Mouse (Mus musculus): ENCODE data around the gene Cadm1. TPM values are rescaled to one million over a fixed set of nuclear protein-coding genes. Genes with fewer than 3 reads are reported as not detected.

Cadm1 gene
- polyA plus RNA-seq, 1 experiment from 2014 or later = 96.0 TPM

- no peak overlapping the region for H3K4me3 ChIP-seq (ENCODE audit: low read length)
- ATAC-seq (ENCODE audit: low read depth) = peak; percentile 45; the same call in 1 of the 2 replicates
- WGBS = 46% methylated on average over 4 of the region's 4 CpGs
Observed at GRCm38 (mm10) chr9:47652936-47653335, 123.0 kb downstream of the Cadm1 start.

DNA sequence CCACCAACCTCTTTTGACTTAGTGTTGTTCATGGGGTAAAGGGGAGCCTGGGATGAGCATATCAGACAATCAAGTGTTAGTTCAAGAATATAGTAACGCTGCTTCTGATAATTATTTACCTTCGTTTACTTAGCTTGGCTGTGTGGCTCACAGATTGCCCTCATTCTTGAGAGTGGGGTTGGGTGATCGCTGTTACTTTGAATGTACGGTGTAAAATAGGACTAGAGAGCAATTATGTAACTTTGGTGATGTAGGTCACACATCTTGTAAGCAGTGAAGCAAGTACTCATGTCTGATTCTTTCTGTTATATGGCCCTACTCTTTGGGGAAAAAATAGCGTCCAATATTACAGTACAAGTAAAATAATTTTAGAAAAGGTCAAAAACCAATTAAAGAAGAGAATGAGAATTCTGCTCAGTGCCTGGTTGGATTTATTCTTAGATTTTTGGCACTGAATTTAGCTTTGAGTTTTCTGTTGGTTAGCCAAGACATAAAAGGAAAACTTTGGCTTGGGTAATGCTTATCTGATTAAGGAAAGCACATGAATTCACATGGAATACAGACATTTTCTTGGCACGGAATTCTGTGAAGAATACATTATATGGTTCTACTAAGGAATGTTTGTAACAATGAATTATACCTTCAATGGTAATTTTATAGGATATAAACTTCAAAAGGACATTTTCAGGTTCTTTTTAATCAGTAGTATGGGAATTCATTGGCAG lies 129.6 kb downstream of the Cadm1 start:
- Histone ChIP-seq H3K9ac (ENCODE audit: low read length) (no peak overlapping the region), H3K4me1 (replicated peaks; ENCODE audit: control insufficient read depth, insufficient read depth, low read length) (no peaks in the 10 kb centered on the region), H3K4me3 (ENCODE audit: low read length) (no peak overlapping the region), H3K36me3 (ENCODE audit: control insufficient read depth, insufficient read depth, low read length) (no peaks in the 10 kb centered on the region), H3K27me3 (ENCODE audit: control insufficient read depth, insufficient read depth, low read depth, low read length) (no peaks in the 10 kb centered on the region), H3K9me3 (ENCODE audit: control insufficient read depth, low read length) (no peaks in the 10 kb centered on the region), H3K4me2 (ENCODE audit: low read depth, low read length) (no peak overlapping the region), H3K27ac (ENCODE audit: low read length) (no peak overlapping the region)
- no peak for ATAC-seq (ENCODE audit: low read depth)
- WGBS = 75% methylated on average over 6 of the region's 6 CpGs

More at GRCm38 (mm10) chr9:47652936-47653335, 123.0 kb downstream of the Cadm1 start:
- no peak overlapping the region for H3K4me2 ChIP-seq (ENCODE audit: low read depth, low read length)
- H3K27me3 ChIP-seq (ENCODE audit: control insufficient read depth, insufficient read depth, low read depth, low read length) = no peaks in the 10 kb centered on the region
- H3K36me3 ChIP-seq (ENCODE audit: control insufficient read depth, insufficient read depth, low read length) = no peaks in the 10 kb centered on the region
- H3K9ac ChIP-seq (ENCODE audit: low read length) = no peak overlapping the region
- no peaks in the 10 kb centered on the region for H3K9me3 ChIP-seq (ENCODE audit: control insufficient read depth, low read length)
- peaks cover 5% of the 10 kb centered on the region; the same call in 1 of the 2 replicates for H3K4me1 ChIP-seq (replicated peaks; ENCODE audit: control insufficient read depth, insufficient read depth, low read length)
- no peak overlapping the region for H3K27ac ChIP-seq (ENCODE audit: low read length)

DNA sequence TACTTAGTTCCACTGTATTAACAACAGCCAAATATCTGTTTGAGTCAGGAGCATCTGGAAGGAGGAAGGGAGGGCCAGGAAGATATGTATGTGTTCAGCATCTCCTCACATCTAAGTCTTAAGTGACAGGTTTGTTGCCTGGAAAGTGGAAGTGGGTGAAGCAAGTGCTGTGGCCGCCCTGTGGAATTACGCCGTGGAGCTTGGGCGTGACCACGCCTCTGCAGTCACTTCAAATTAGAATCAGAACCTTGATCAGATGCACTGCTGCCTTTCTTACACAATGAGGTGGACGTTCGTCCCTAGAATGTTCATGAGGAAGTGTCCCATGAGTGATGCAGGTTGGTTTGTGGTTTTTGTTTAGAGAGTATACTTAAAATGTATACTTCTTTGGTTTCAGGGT lies 131.6 kb downstream of the Cadm1 start:
- H3K9ac ChIP-seq (ENCODE audit: low read length) = no peak overlapping the region
- H3K4me1 ChIP-seq (replicated peaks; ENCODE audit: control insufficient read depth, insufficient read depth, low read length) = no peaks in the 10 kb centered on the region; the same call in 1 of the 2 replicates
- ATAC-seq (ENCODE audit: low read depth) = no peak
- H3K27ac ChIP-seq (ENCODE audit: low read length) = no peak overlapping the region
- H3K36me3 ChIP-seq (ENCODE audit: control insufficient read depth, insufficient read depth, low read length) = no peaks in the 10 kb centered on the region
- H3K4me3 ChIP-seq (ENCODE audit: low read length) = no peak overlapping the region
- H3K9me3 ChIP-seq (ENCODE audit: control insufficient read depth, low read length) = no peaks in the 10 kb centered on the region
- WGBS = 84% methylated on average over 7 of the region's 7 CpGs
- H3K27me3 ChIP-seq (ENCODE audit: control insufficient read depth, insufficient read depth, low read depth, low read length) = no peaks in the 10 kb centered on the region
- no peak overlapping the region for H3K4me2 ChIP-seq (ENCODE audit: low read depth, low read length)

DNA sequence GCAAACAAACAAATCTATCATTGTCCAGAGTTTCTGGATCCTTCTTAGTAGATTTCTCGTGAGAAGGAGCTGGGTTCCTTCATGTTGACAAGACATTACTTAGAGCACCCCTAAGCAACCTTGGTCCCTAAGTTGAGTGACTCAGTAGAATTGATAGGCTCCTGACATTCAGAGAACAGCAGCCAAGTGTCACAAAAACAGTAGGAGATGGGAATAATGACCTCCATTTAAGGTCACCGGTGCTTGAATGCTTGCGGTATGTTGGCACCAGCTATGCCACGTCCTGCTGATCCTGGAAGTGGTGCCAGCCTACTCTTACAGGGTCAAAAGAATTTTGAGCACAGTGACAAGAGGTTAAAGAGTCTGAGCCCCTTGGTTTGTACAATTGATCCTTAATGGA lies 139.2 kb downstream of the Cadm1 start:
- no peaks in the 10 kb centered on the region for H3K9me3 ChIP-seq (ENCODE audit: control insufficient read depth, low read length)
- no peak overlapping the region for H3K4me3 ChIP-seq (ENCODE audit: low read length)
- H3K9ac ChIP-seq (ENCODE audit: low read length) = no peak overlapping the region
- 59% methylated on average over 4 of the region's 4 CpGs for WGBS
- peaks cover 4% of the 10 kb centered on the region for H3K4me1 ChIP-seq (replicated peaks; ENCODE audit: control insufficient read depth, insufficient read depth, low read length)
- no peak overlapping the region for H3K27ac ChIP-seq (ENCODE audit: low read length)
- H3K4me2 ChIP-seq (ENCODE audit: low read depth, low read length) = no peak overlapping the region
- no peak for ATAC-seq (ENCODE audit: low read depth)
- H3K36me3 ChIP-seq (ENCODE audit: control insufficient read depth, insufficient read depth, low read length) = no peaks in the 10 kb centered on the region
- H3K27me3 ChIP-seq (ENCODE audit: control insufficient read depth, insufficient read depth, low read depth, low read length) = no peaks in the 10 kb centered on the region

GRCm38 (mm10) chr9:47671617-47672016 lies 141.6 kb downstream of the Cadm1 start:
- peaks cover 16% of the 10 kb centered on the region for H3K4me1 ChIP-seq (replicated peaks; ENCODE audit: control insufficient read depth, insufficient read depth, low read length)
- H3K27ac ChIP-seq (ENCODE audit: low read length) = no peak overlapping the region
- H3K4me3 ChIP-seq (ENCODE audit: low read length) = no peak overlapping the region
- no peak for ATAC-seq (ENCODE audit: low read depth)
- H3K4me2 ChIP-seq (ENCODE audit: low read depth, low read length) = no peak overlapping the region
- no peaks in the 10 kb centered on the region for H3K9me3 ChIP-seq (ENCODE audit: control insufficient read depth, low read length)
- H3K36me3 ChIP-seq (ENCODE audit: control insufficient read depth, insufficient read depth, low read length) = no peaks in the 10 kb centered on the region
- WGBS = 45% methylated on average over 11 of the region's 11 CpGs
- H3K9ac ChIP-seq (ENCODE audit: low read length) = no peak overlapping the region
- H3K27me3 ChIP-seq (ENCODE audit: control insufficient read depth, insufficient read depth, low read depth, low read length) = no peaks in the 10 kb centered on the region

DNA sequence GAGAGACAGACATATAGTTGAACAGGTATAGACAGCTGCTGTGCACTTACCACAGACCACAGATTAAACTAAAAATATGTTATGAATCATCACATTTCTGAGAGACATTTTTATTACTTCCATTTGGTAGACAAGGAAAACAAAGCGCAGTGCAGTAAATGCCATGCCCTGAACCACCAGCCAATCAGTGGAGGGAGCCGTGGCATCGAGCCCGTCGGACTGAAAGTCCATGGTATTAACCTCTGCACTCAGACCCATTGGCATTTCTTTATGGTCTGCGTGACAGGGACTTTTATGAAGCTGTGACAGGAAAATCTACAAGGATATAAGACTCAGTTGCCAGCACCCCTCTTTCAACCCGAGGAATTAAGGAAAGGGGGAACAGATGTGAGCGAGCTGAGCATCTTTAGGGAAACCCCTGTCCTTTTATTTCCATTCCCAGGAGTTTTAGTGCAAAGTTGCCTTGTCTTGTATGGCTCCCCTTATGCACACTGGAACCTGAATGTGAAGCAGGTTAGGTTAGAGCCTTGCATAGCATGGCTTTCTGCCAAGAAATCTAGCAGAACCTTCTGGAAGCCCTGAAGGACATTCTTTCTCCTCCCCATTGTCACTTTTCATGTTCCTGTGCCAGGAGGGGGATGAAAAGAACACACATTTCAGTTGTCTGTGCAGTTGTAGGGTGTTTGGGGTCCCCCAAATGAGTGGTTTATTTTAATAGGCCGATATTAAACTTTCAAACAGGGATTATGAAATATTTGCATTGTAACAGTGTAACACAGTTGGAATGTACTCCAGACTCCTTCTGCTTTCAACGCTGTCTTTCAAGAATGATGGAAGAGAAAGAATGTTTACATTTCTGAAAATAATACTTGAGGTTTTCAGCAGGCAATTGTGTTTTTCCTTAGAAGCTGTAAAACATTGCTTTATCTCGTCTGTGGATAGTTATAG lies 145.1 kb downstream of the Cadm1 start:
- H3K4me2 ChIP-seq (ENCODE audit: low read depth, low read length) = 0 out of 2 replicates have a peak overlapping the region, but pooled peaks have one; percentile 21
- no peaks in the 10 kb centered on the region for H3K36me3 ChIP-seq (ENCODE audit: control insufficient read depth, insufficient read depth, low read length)
- H3K4me1 ChIP-seq (replicated peaks; ENCODE audit: control insufficient read depth, insufficient read depth, low read length) = peaks cover 16% of the 10 kb centered on the region
- 46% methylated on average over 11 of the region's 11 CpGs for WGBS
- no peaks in the 10 kb centered on the region for H3K27me3 ChIP-seq (ENCODE audit: control insufficient read depth, insufficient read depth, low read depth, low read length)
- no peak overlapping the region for H3K9ac ChIP-seq (ENCODE audit: low read length)
- peak; percentile 92 for ATAC-seq (ENCODE audit: low read depth)
- H3K27ac ChIP-seq (ENCODE audit: low read length) = peak overlapping the region; percentile 81
- no peak overlapping the region for H3K4me3 ChIP-seq (ENCODE audit: low read length)
- no peaks in the 10 kb centered on the region for H3K9me3 ChIP-seq (ENCODE audit: control insufficient read depth, low read length)

- ATAC-seq (ENCODE audit: low read depth) = no peak
- H3K9ac ChIP-seq (ENCODE audit: low read length) = no peak overlapping the region
- no peak overlapping the region for H3K4me2 ChIP-seq (ENCODE audit: low read depth, low read length)
- H3K36me3 ChIP-seq (ENCODE audit: control insufficient read depth, insufficient read depth, low read length) = no peaks in the 10 kb centered on the region
- peaks cover 9% of the 10 kb centered on the region for H3K27me3 ChIP-seq (ENCODE audit: control insufficient read depth, insufficient read depth, low read depth, low read length)
- H3K9me3 ChIP-seq (ENCODE audit: control insufficient read depth, low read length) = no peaks in the 10 kb centered on the region
- 84% methylated on average over 2 of the region's 2 CpGs for WGBS
- peaks cover 24% of the 10 kb centered on the region for H3K4me1 ChIP-seq (replicated peaks; ENCODE audit: control insufficient read depth, insufficient read depth, low read length)
- H3K27ac ChIP-seq (ENCODE audit: low read length) = no peak overlapping the region
- no peak overlapping the region for H3K4me3 ChIP-seq (ENCODE audit: low read length)
Observed at GRCm38 (mm10) chr9:47686881-47687280, 156.9 kb downstream of the Cadm1 start.

DNA sequence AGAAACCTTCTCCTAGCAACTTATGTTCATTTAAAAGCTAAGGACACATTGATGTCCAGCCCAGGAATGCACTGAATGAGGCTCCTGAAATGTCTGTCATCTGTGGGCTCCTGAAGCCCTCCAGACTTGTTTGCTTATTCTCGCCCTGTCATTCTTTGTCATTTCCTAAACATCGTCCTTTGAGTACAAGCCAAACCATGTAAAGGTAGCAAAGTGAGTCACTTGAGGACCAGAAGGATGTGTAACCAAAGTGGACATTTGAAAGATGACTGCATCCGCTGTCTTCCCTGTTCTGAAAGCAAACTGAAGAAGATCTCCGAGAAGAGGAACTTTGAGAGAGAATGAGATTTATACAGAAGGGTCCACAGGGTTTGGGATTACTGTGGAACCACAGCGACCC lies 157.6 kb downstream of the Cadm1 start:
- WGBS = 63% methylated on average over 5 of the region's 5 CpGs
- H3K4me2 ChIP-seq (ENCODE audit: low read depth, low read length) = no peak overlapping the region

DNA sequence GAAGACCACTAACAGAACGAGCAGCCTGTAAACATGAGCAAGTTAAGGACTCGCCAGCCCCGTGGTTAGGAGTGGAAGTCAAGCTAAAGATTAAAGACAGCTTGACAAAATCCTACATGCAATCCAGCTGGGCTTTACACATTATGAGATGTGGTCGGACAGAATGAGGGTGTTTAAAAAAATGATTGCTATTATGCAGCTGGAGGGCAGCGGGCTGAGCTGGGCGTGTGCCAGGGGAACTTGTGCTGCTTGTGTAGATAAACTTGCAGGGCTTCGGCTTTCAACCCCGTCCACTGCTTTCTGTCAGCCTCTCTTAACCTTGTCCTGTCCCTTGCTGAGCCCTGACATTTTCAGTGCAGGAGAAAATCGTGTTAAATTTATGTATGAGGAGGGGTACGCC lies 158.3 kb downstream of the Cadm1 start:
- no peak overlapping the region for H3K4me3 ChIP-seq (ENCODE audit: low read length)
- WGBS = 14% methylated on average over 10 of the region's 10 CpGs

More for the DNA sequence above, 157.6 kb downstream of the Cadm1 start:
- Histone ChIP-seq H3K4me3 (ENCODE audit: low read length) (no peak overlapping the region), H3K9ac (ENCODE audit: low read length) (no peak overlapping the region), H3K4me1 (replicated peaks; ENCODE audit: control insufficient read depth, insufficient read depth, low read length) (peaks cover 20% of the 10 kb centered on the region), H3K36me3 (ENCODE audit: control insufficient read depth, insufficient read depth, low read length) (no peaks in the 10 kb centered on the region), H3K27me3 (ENCODE audit: control insufficient read depth, insufficient read depth, low read depth, low read length) (peaks cover 9% of the 10 kb centered on the region), H3K27ac (ENCODE audit: low read length) (no peak overlapping the region), H3K9me3 (ENCODE audit: control insufficient read depth, low read length) (no peaks in the 10 kb centered on the region)
- ATAC-seq (ENCODE audit: low read depth) = no peak

More for the DNA sequence above, 158.3 kb downstream of the Cadm1 start:
- Histone ChIP-seq H3K9me3 (ENCODE audit: control insufficient read depth, low read length) (no peaks in the 10 kb centered on the region), H3K4me1 (replicated peaks; ENCODE audit: control insufficient read depth, insufficient read depth, low read length) (peaks cover 16% of the 10 kb centered on the region), H3K27ac (ENCODE audit: low read length) (peak overlapping the region; percentile 11; the same call in 1 of the 2 replicates), H3K27me3 (ENCODE audit: control insufficient read depth, insufficient read depth, low read depth, low read length) (peaks cover 9% of the 10 kb centered on the region), H3K9ac (ENCODE audit: low read length) (no peak overlapping the region), H3K36me3 (ENCODE audit: control insufficient read depth, insufficient read depth, low read length) (no peaks in the 10 kb centered on the region), H3K4me2 (ENCODE audit: low read depth, low read length) (peak overlapping the region; percentile 21; the same call in 1 of the 2 replicates)
- peak; percentile 90 for ATAC-seq (ENCODE audit: low read depth)

Data from lung, embryonic 16.5 days (tissue).